Mouse (Mus musculus): ENCODE measurements around the gene Nfe2l1.
A peak's percentile ranks its signal among the peaks of the same experiment; 100 is the strongest.

- TF ChIP-seq CTCF (IDR thresholded peaks at IDR 0.05 in 2 of 3, conservative IDR thresholded peaks at IDR 0.05 in 1 of 3; ENCODE audit: control insufficient read depth in 1 of 3, insufficient read depth in 1 of 3, low read depth in 2 of 3, low read length in 3 of 3, poor library complexity in 1 of 3, severe bottlenecking in 1 of 3) (no peak), SIN3A (IDR thresholded peaks at IDR 0.05; ENCODE audit: low read length) (peak; percentile 56; the same call in 1 of the 2 replicates), MYC (IDR thresholded peaks at IDR 0.05; ENCODE audit: low read depth, low read length) (peak; percentile 59; the same call in 1 of the 2 replicates), TCF12 (IDR thresholded peaks at IDR 0.05; ENCODE audit: low read depth, low read length) (no peak), TAL1 (IDR thresholded peaks at IDR 0.05; ENCODE audit: low read length) (no peak), ZNF384 (IDR thresholded peaks at IDR 0.05; ENCODE audit: low read depth, low read length) (0 out of 2 replicates have a peak, but pooled peaks have one; percentile 4), BHLHE40 (IDR thresholded peaks at IDR 0.05; ENCODE audit: borderline replicate concordance, low read depth, low read length) (no peak)
These were observed 910 bp upstream of the Nfe2l1 start for GRCm38 (mm10) chr11:96830539-96831216.

All from MEL (cell line).